Mouse (Mus musculus): ENCODE data around the gene 4930442H23Rik. TPM values are rescaled to one million over a fixed set of nuclear protein-coding genes. Genes with fewer than 3 reads are reported as not detected.
"Not testable (repeated sequence)": the region's sequence is repeated elsewhere in the genome, so short reads cannot be mapped to it uniquely, and the experiment has no call there.

Gene 4930442H23Rik
- polyA plus RNA-seq (2014; fragmentation: Nextera tagmentation; extraction: Ambion mirVana) = 0.23 TPM in 1 of 2 replicates, not detected in the other

DNA sequence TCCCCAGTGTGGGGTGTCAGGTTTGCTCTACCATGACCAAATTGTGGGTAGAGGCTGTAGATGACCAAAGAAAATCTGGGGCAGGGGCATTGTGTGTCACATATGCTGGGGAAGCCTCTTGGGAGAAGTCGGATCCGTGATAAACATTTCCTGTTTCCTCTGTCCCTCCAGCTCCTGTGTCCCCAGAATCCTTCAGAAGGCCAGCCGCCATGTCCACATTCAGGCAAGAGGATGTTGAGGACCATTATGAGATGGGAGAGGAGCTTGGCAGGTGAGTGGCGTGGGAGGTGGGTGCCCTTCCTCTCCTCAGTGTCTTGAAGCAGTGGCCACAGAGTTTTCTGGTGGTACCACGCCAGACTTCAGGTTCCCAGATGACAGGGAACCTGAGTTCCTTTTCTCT, at the start of gene 4930442H23Rik:
Gene 4930442H23Rik (minus strand): TSS at position 45 of the 400 bp plus-strand sequence.
- Histone ChIP-seq H3K4me2 (ENCODE audit: low read length) (peak within 1 kb of the TSS; percentile 64), H3K9me3 (ENCODE audit: control insufficient read depth, low read length) (no peaks in the 10 kb centered on the region), H3K36me3 (ENCODE audit: control insufficient read depth, insufficient read depth, low read length) (peaks cover 73% of the 10 kb centered on the region), H3K4me3 (replicated peaks; ENCODE audit: low read depth, low read length) (peak within 1 kb of the TSS; percentile 63), H3K27me3 (ENCODE audit: control insufficient read depth, insufficient read depth, low read length) (no peaks in the 10 kb centered on the region), H3K27ac (replicated peaks; ENCODE audit: low read depth, low read length) (peak within 1 kb of the TSS; percentile 87), H3K9ac (replicated peaks; ENCODE audit: low read length) (peak within 1 kb of the TSS; percentile 69), H3K4me1 (ENCODE audit: control insufficient read depth, insufficient read depth, low read length) (peaks cover 11% of the 10 kb centered on the region)
- ATAC-seq (ENCODE audit: low FRiP score, low TSS enrichment) (no peak), DNase-seq (no peak)
- 85% methylated on average over 5 of the region's 5 CpGs for WGBS

DNA sequence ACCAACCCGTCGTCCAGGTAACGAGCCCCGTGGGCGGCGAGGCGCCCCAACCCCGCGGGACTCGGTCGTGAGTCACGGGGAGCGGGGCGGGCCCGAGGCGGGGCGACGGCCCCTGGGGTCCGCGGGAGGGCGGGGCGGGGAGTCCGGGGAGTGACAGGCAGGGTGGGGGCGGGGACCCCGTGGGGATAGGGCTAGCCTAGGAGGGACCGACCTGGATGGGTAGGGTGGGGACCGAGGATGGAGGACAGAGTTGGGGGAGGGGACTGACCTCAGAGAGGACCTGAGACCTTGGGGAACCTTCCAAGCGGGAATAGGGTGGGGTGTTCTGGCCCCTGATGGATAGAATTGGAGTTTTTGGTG, 49.6 kb upstream of the 4930442H23Rik start:
- Histone ChIP-seq H3K4me3 (replicated peaks; ENCODE audit: low read depth, low read length) (peak overlapping the region; percentile 65), H3K9ac (replicated peaks; ENCODE audit: low read length) (peak overlapping the region; percentile 78), H3K4me2 (ENCODE audit: low read length) (peak overlapping the region; percentile 69), H3K4me1 (ENCODE audit: control insufficient read depth, insufficient read depth, low read length) (peaks cover 30% of the 10 kb centered on the region), H3K27ac (replicated peaks; ENCODE audit: low read depth, low read length) (peak overlapping the region; percentile 41; the same call in 1 of the 2 replicates), H3K27me3 (ENCODE audit: control insufficient read depth, insufficient read depth, low read length) (no peaks in the 10 kb centered on the region), H3K9me3 (ENCODE audit: control insufficient read depth, low read length) (no peaks in the 10 kb centered on the region), H3K36me3 (ENCODE audit: control insufficient read depth, insufficient read depth, low read length) (peaks cover 6% of the 10 kb centered on the region; the same call in 1 of the 2 replicates)
- DNase-seq (no peak), ATAC-seq (ENCODE audit: low FRiP score, low TSS enrichment) (peak; percentile 47)
- 2% methylated on average over 26 of the region's 28 CpGs for WGBS

DNA sequence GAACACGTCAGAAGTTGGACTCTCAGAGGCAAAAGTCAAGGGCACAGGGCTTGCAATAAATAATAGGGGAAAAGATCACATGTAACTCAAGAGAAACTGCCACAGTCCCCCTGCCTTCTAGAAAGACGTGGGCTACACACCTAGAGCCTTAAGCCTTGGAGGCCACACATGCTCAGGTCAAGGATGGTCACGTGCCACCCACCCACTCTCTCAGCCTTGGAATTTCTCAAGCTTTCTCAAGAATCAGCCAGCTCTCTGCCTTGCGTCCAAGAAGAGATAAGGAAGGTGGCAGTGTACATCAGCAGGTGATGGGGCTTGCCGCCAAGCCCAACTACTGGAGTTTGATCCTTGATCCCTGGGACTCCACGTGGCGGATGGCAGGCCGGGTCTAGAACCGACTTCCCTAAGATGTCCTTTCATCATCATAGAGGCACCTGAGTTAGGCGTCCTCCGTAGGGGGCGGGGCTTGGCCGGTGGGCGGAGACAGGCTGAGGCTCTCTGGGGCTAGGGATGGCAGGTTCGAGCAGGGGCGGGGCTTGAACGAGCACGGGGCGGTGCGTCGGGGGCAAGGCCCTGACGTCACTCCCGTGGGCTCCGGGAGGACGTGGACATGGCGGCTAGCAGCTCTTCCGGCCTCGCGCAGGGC, 49.1 kb upstream of the 4930442H23Rik start, which contains the start of gene Zfr2:
Gene Zfr2 (plus strand): TSS at position 576 of the 646 bp plus-strand sequence.
- no peaks in the 10 kb centered on the region for H3K27me3 ChIP-seq (ENCODE audit: control insufficient read depth, insufficient read depth, low read length)
- no peaks in the 10 kb centered on the region for H3K9me3 ChIP-seq (ENCODE audit: control insufficient read depth, low read length)
- H3K4me3 ChIP-seq (replicated peaks; ENCODE audit: low read depth, low read length) = peak within 1 kb of the TSS; percentile 65
- ATAC-seq (ENCODE audit: low FRiP score, low TSS enrichment) (peak; percentile 74), DNase-seq (peak; percentile 91)
- H3K27ac ChIP-seq (replicated peaks; ENCODE audit: low read depth, low read length) = peak within 1 kb of the TSS; percentile 41; the same call in 1 of the 2 replicates
- peak within 1 kb of the TSS; percentile 69 for H3K4me2 ChIP-seq (ENCODE audit: low read length)
- H3K36me3 ChIP-seq (ENCODE audit: control insufficient read depth, insufficient read depth, low read length) = peaks cover 6% of the 10 kb centered on the region; the same call in 1 of the 2 replicates
- H3K4me1 ChIP-seq (ENCODE audit: control insufficient read depth, insufficient read depth, low read length) = peaks cover 34% of the 10 kb centered on the region
- peak within 1 kb of the TSS; percentile 78 for H3K9ac ChIP-seq (replicated peaks; ENCODE audit: low read length)
- WGBS = 9% methylated on average over 29 of the region's 29 CpGs

DNA sequence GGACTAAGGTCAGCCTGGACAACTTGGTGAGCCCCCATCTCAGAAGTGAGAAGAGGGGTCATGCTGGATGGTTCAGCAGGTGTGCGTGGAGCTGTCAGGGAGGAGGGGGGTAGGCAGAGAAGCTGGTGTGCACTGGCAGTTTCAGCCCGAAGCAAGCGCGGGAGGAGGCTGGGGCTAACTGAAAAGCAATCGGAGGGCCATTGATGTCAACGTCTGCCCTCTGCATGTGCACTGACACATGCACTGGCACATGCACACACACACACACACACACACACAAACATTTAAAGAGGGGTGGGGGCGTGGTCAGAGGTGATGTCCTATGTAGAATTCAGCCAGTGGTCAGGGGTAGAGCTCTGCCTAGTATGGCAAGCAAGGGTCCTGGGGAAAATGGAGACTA, 47.8 kb upstream of the 4930442H23Rik start:
- peak overlapping the region; percentile 42; the same call in 1 of the 2 replicates for H3K9ac ChIP-seq (replicated peaks; ENCODE audit: low read length)
- H3K4me3 ChIP-seq (replicated peaks; ENCODE audit: low read depth, low read length) = peak overlapping the region; percentile 85; the same call in 1 of the 2 replicates
- H3K4me2 ChIP-seq (ENCODE audit: low read length) = peak overlapping the region; percentile 77
- DNase-seq (no peak), ATAC-seq (ENCODE audit: low FRiP score, low TSS enrichment) (no peak)
- H3K27ac ChIP-seq (replicated peaks; ENCODE audit: low read depth, low read length) = peak overlapping the region; percentile 92
- peaks cover 6% of the 10 kb centered on the region; the same call in 1 of the 2 replicates for H3K36me3 ChIP-seq (ENCODE audit: control insufficient read depth, insufficient read depth, low read length)
- 43% methylated on average over 7 of the region's 7 CpGs for WGBS
- H3K27me3 ChIP-seq (ENCODE audit: control insufficient read depth, insufficient read depth, low read length) = no peaks in the 10 kb centered on the region
- H3K4me1 ChIP-seq (ENCODE audit: control insufficient read depth, insufficient read depth, low read length) = peaks cover 34% of the 10 kb centered on the region
- H3K9me3 ChIP-seq (ENCODE audit: control insufficient read depth, low read length) = no peaks in the 10 kb centered on the region

DNA sequence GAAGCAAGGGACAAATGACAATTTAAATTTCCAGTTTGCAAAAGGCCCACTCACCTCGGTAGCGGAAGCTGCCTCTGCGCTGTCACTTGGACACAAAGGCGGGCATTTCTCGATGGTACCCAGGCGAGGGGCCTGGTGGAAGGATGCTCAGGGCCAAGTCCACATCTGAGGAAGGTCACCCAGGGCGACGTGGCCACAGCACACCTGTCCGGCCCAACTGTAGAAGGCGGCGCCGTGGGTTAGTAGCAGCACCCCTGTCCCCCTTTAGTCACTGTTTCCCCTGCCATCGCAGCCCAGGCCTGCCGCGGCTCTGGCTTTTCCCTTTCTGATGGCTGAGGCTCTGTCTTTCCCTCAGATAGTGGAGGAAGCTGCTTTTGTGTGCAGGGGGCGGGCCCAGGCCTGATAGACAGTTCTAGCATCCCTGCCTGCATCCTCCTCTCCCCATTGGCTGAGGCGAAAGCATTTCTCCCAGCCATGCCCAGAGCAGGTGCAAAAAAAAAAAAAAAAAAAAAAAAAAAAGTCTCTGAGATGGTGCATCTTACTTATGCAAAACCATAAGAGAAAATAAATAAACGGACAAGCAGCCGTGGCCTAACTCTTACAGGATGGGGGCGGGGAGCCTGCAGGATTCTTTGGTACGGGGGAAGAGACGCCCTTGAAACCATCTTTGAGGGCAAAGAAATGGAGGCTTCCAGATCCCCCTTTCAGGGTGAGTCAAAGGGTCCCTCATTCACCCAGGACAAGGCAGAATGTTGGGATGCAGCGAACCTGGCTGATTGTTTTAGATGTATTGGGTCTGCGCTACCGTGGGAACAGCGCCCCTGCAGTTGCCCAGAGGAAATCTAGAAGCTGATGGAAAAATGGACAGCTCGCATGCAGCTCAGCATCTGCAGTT, 47.0 kb upstream of the 4930442H23Rik start, which contains the start of gene Atcay:
Gene Atcay (minus strand): TSS at position 396 of the 895 bp plus-strand sequence.
- Histone ChIP-seq H3K9me3 (ENCODE audit: control insufficient read depth, low read length) (no peaks in the 10 kb centered on the region), H3K4me3 (replicated peaks; ENCODE audit: low read depth, low read length) (peak within 1 kb of the TSS; percentile 85), H3K9ac (replicated peaks; ENCODE audit: low read length) (peak within 1 kb of the TSS; percentile 88), H3K27ac (replicated peaks; ENCODE audit: low read depth, low read length) (peak within 1 kb of the TSS; percentile 92), H3K4me2 (ENCODE audit: low read length) (peak within 1 kb of the TSS; percentile 77), H3K4me1 (ENCODE audit: control insufficient read depth, insufficient read depth, low read length) (peaks cover 34% of the 10 kb centered on the region), H3K36me3 (ENCODE audit: control insufficient read depth, insufficient read depth, low read length) (peaks cover 9% of the 10 kb centered on the region), H3K27me3 (ENCODE audit: control insufficient read depth, insufficient read depth, low read length) (no peaks in the 10 kb centered on the region)
- DNase-seq (peak; percentile 92), ATAC-seq (ENCODE audit: low FRiP score, low TSS enrichment) (peak; percentile 92)
- WGBS = 2% methylated on average over 27 of the region's 27 CpGs

- peak overlapping the region; percentile 77 for H3K4me2 ChIP-seq (ENCODE audit: low read length)
- peak overlapping the region; percentile 92 for H3K27ac ChIP-seq (replicated peaks; ENCODE audit: low read depth, low read length)
- ATAC-seq (ENCODE audit: low FRiP score, low TSS enrichment) (peak; percentile 3; the same call in 1 of the 2 replicates), DNase-seq (peak; percentile 49)
- WGBS = 7% methylated on average over 20 of the region's 20 CpGs
- peak overlapping the region; percentile 85 for H3K4me3 ChIP-seq (replicated peaks; ENCODE audit: low read depth, low read length)
- H3K4me1 ChIP-seq (ENCODE audit: control insufficient read depth, insufficient read depth, low read length) = peaks cover 34% of the 10 kb centered on the region
- peaks cover 14% of the 10 kb centered on the region for H3K36me3 ChIP-seq (ENCODE audit: control insufficient read depth, insufficient read depth, low read length)
- no peaks in the 10 kb centered on the region for H3K27me3 ChIP-seq (ENCODE audit: control insufficient read depth, insufficient read depth, low read length)
- peak overlapping the region; percentile 88 for H3K9ac ChIP-seq (replicated peaks; ENCODE audit: low read length)
- H3K9me3 ChIP-seq (ENCODE audit: control insufficient read depth, low read length) = no peaks in the 10 kb centered on the region
These were observed 46.2 kb upstream of the 4930442H23Rik start for GRCm38 (mm10) chr10:81229735-81230437.

- not testable (repeated sequence) for H3K9me3 ChIP-seq (ENCODE audit: control insufficient read depth, low read length); ATAC-seq (ENCODE audit: low FRiP score, low TSS enrichment)
These were observed 40.1 kb upstream of the 4930442H23Rik start for GRCm38 (mm10) chr10:81223731-81224130.

GRCm38 (mm10) chr10:81221402-81222015, 37.9 kb upstream of the 4930442H23Rik start:
- Histone ChIP-seq H3K36me3 (ENCODE audit: control insufficient read depth, insufficient read depth, low read length) (peaks cover 81% of the 10 kb centered on the region), H3K4me2 (ENCODE audit: low read length) (no peak overlapping the region), H3K4me3 (replicated peaks; ENCODE audit: low read depth, low read length) (no peak overlapping the region), H3K4me1 (ENCODE audit: control insufficient read depth, insufficient read depth, low read length) (no peaks in the 10 kb centered on the region), H3K9me3 (ENCODE audit: control insufficient read depth, low read length) (no peaks in the 10 kb centered on the region), H3K27me3 (ENCODE audit: control insufficient read depth, insufficient read depth, low read length) (no peaks in the 10 kb centered on the region), H3K27ac (replicated peaks; ENCODE audit: low read depth, low read length) (no peak overlapping the region), H3K9ac (replicated peaks; ENCODE audit: low read length) (no peak overlapping the region)
- 89% methylated on average over 5 of the region's 5 CpGs for WGBS
- no peak for ATAC-seq (ENCODE audit: low FRiP score, low TSS enrichment)
- DNase-seq = no peak

More at GRCm38 (mm10) chr10:81223731-81224130, 40.1 kb upstream of the 4930442H23Rik start:
- H3K27ac ChIP-seq (replicated peaks; ENCODE audit: low read depth, low read length); H3K4me1 ChIP-seq (ENCODE audit: control insufficient read depth, insufficient read depth, low read length); H3K27me3 ChIP-seq (ENCODE audit: control insufficient read depth, insufficient read depth, low read length); H3K9ac ChIP-seq (replicated peaks; ENCODE audit: low read length); H3K4me2 ChIP-seq (ENCODE audit: low read length); H3K4me3 ChIP-seq (replicated peaks; ENCODE audit: low read depth, low read length); DNase-seq: not testable (repeated sequence)
- H3K36me3 ChIP-seq (ENCODE audit: control insufficient read depth, insufficient read depth, low read length) = peaks cover 66% of the 10 kb centered on the region
- WGBS = 61% methylated on average over 2 of the region's 2 CpGs
